Mouse (Mus musculus) B cell, adult 62 days (primary cell): ENCODE measurements around the gene 2300003K06Rik. TPM values are rescaled to one million over a fixed set of nuclear protein-coding genes. Genes with fewer than 3 reads are reported as not detected.

Experiments used
- total RNA-seq: library from RNA; stranded (reverse); gene quantifications from 4 replicates; pipeline ENCODE4 v1.2.4, GENCODE M21; 2023

2300003K06Rik gene
- total RNA-seq, result not detected in 4 replicates

GRCm38 (mm10) chr11:99837966-99838365 lies at the start of gene 2300003K06Rik:
Gene 2300003K06Rik (minus strand): TSS chr11:99838066.

GRCm38 (mm10) chr11:99878887-99879286 lies 41.0 kb upstream of the 2300003K06Rik start, which contains the start of gene Gm11567:
Gene Gm11567 (plus strand): TSS chr11:99879187.

GRCm38 (mm10) chr11:99873089-99873488 lies 35.2 kb upstream of the 2300003K06Rik start, which contains the start of gene Krtap9-1:
Gene Krtap9-1 (plus strand): TSS chr11:99873389.

GRCm38 (mm10) chr11:99864176-99864575 lies 26.3 kb upstream of the 2300003K06Rik start, which contains the start of gene Gm11559:
Gene Gm11559 (plus strand): TSS chr11:99864476.

GRCm38 (mm10) chr11:99857617-99858016 lies 19.8 kb upstream of the 2300003K06Rik start, which contains the start of gene Gm11568:
Gene Gm11568 (plus strand): TSS chr11:99857917.

GRCm38 (mm10) chr11:99851508-99851907 lies 13.6 kb upstream of the 2300003K06Rik start, which contains the start of gene Krtap4-16:
Gene Krtap4-16 (minus strand): TSS chr11:99851608.

GRCm38 (mm10) chr11:99815566-99815965 lies 22.3 kb downstream of the 2300003K06Rik start, which contains the start of gene Gm11564:
Gene Gm11564 (minus strand): TSS chr11:99815666.

GRCm38 (mm10) chr11:99809792-99810191 lies 28.1 kb downstream of the 2300003K06Rik start, which contains the start of gene Krtap4-13:
Gene Krtap4-13 (minus strand): TSS chr11:99809892.

GRCm38 (mm10) chr11:99804346-99804745 lies 33.5 kb downstream of the 2300003K06Rik start, which contains the start of gene Gm11554:
Gene Gm11554 (minus strand): TSS chr11:99804446.

GRCm38 (mm10) chr11:99798832-99799231 lies 39.0 kb downstream of the 2300003K06Rik start, which contains the start of gene Gm11569:
Gene Gm11569 (minus strand): TSS chr11:99798932.

GRCm38 (mm10) chr11:99793367-99793766 lies 44.5 kb downstream of the 2300003K06Rik start, which contains the start of gene Gm11596:
Gene Gm11596 (minus strand): TSS chr11:99793467.

Other genes starting within 250 kb of the 2300003K06Rik start
- gene Krtap1-3, start 246.7 kb downstream of the 2300003K06Rik start, total RNA-seq, result not detected in 4 replicates
- gene Krtap9-3, start 240.0 kb downstream of the 2300003K06Rik start, total RNA-seq, result not detected in 4 replicates
- gene Gm11938, start 234.8 kb downstream of the 2300003K06Rik start, total RNA-seq, result not detected in 4 replicates
- not detected in 4 replicates for gene Gm11937, start 227.9 kb downstream of the 2300003K06Rik start, total RNA-seq
- not detected in 4 replicates for gene Krtap2-4, start 223.2 kb downstream of the 2300003K06Rik start, total RNA-seq
- not detected in 4 replicates for gene Gm11562, start 217.6 kb downstream of the 2300003K06Rik start, total RNA-seq
- not detected in 4 replicates for gene Krtap4-1, start 209.8 kb downstream of the 2300003K06Rik start, total RNA-seq
- gene Krtap4-2, start 203.0 kb downstream of the 2300003K06Rik start, total RNA-seq, result not detected in 4 replicates
- gene Krtap4-7, start 194.0 kb downstream of the 2300003K06Rik start, total RNA-seq, result not detected in 4 replicates
- gene Gm11555, start 187.8 kb downstream of the 2300003K06Rik start, total RNA-seq, result not detected in 4 replicates
- gene Gm11563, start 179.1 kb downstream of the 2300003K06Rik start, total RNA-seq, result not detected in 4 replicates
- not detected in 4 replicates for gene Krtap4-6, start 172.1 kb downstream of the 2300003K06Rik start, total RNA-seq
- gene Gm14190, start 147.3 kb downstream of the 2300003K06Rik start, total RNA-seq, result not detected in 4 replicates
- gene Gm14180, start 103.8 kb downstream of the 2300003K06Rik start, total RNA-seq, result not detected in 4 replicates
- not detected in 4 replicates for gene Gm11595, start 65.2 kb downstream of the 2300003K06Rik start, total RNA-seq
- not detected in 4 replicates for gene Krtap4-8, start 57.4 kb downstream of the 2300003K06Rik start, total RNA-seq
- not detected in 4 replicates for gene Krtap4-9, start 52.9 kb downstream of the 2300003K06Rik start, total RNA-seq
- not detected in 4 replicates for gene Gm11596, start 44.6 kb downstream of the 2300003K06Rik start, total RNA-seq
- not detected in 4 replicates for gene Gm11569, start 39.1 kb downstream of the 2300003K06Rik start, total RNA-seq
- not detected in 4 replicates for gene Gm11554, start 33.6 kb downstream of the 2300003K06Rik start, total RNA-seq
- not detected in 4 replicates for gene Krtap4-13, start 28.2 kb downstream of the 2300003K06Rik start, total RNA-seq
- not detected in 4 replicates for gene Gm11564, start 22.4 kb downstream of the 2300003K06Rik start, total RNA-seq
- gene Krtap4-16, start 13.5 kb upstream of the 2300003K06Rik start, total RNA-seq, result not detected in 4 replicates
- gene Gm11568, start 19.9 kb upstream of the 2300003K06Rik start, total RNA-seq, result not detected in 4 replicates
- not detected in 4 replicates for gene Gm11559, start 26.4 kb upstream of the 2300003K06Rik start, total RNA-seq
- gene Krtap9-1, start 35.3 kb upstream of the 2300003K06Rik start, total RNA-seq, result not detected in 4 replicates
- not detected in 4 replicates for gene Gm11567, start 41.1 kb upstream of the 2300003K06Rik start, total RNA-seq
- not detected in 4 replicates for gene Krtap31-1, start 69.9 kb upstream of the 2300003K06Rik start, total RNA-seq
- not detected in 4 replicates for gene Gm11565, start 76.7 kb upstream of the 2300003K06Rik start, total RNA-seq
- not detected in 4 replicates for gene Krtap31-2, start 98.2 kb upstream of the 2300003K06Rik start, total RNA-seq
- not detected in 4 replicates for gene Krtap9-5, start 110.4 kb upstream of the 2300003K06Rik start, total RNA-seq
- gene Krtap29-1, start 141.0 kb upstream of the 2300003K06Rik start, total RNA-seq, result not detected in 4 replicates
- not detected in 4 replicates for gene Krtap16-1, start 148.5 kb upstream of the 2300003K06Rik start, total RNA-seq
- not detected in 4 replicates for gene Krtap17-1, start 155.9 kb upstream of the 2300003K06Rik start, total RNA-seq
- not detected in 4 replicates for gene Krt33a, start 178.1 kb upstream of the 2300003K06Rik start, total RNA-seq
- gene Krt33b, start 191.8 kb upstream of the 2300003K06Rik start, total RNA-seq, result not detected in 4 replicates
- not detected in 4 replicates for gene Krt34, start 203.5 kb upstream of the 2300003K06Rik start, total RNA-seq
- not detected in 4 replicates for gene Krt31, start 212.5 kb upstream of the 2300003K06Rik start, total RNA-seq